Mouse (Mus musculus): ENCODE results near the gene Pde1b.

DNA sequence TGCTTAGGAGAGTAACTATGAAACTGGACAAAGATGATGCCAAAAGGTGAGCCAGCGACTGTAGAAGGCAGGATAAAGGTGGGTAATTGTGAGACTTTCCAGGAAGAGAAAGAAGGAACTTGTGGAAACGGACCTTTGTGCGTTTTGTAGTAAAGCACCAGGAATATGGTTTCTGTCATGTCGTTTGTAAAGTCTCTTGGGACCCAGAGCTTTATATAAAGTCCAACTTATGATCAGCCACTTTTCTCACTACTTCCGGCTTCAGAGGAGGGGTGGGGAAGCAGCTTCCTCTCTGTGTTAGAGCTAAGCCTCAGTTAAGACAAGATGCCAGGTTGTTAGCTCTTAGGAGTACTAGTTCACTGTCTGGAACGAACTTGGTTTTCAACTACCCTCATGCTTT is 48.4 kb upstream of the Pde1b start:
- TF ChIP-seq CTCF (IDR thresholded peaks at IDR 0.05): no peak
- TF ChIP-seq EP300 (IDR thresholded peaks at IDR 0.05): no peak
